Mouse (Mus musculus): ENCODE results near the gene Cela3b. TPM values are rescaled to one million over a fixed set of nuclear protein-coding genes. Genes with fewer than 3 reads are reported as not detected.

The Cela3b gene
- polyA plus RNA-seq (2015; fragmentation: Nextera tagmentation; extraction: Ambion mirVana), result not detected in 2 replicates

GRCm38 (mm10) chr4:137430502-137430901 lies at the start of gene Cela3b:
Gene Cela3b, minus strand, starts transcription at chr4:137430540.
- Histone ChIP-seq H3K9me3 (replicated peaks) (no peaks in the 10 kb centered on the region), H3K4me2 (no peak within 1 kb of the TSS), H3K4me3 (no peak within 1 kb of the TSS), H3K36me3 (no peaks in the 10 kb centered on the region), H3K27ac (no peak within 1 kb of the TSS), H3K4me1 (replicated peaks) (peaks cover 3% of the 10 kb centered on the region), H3K27me3 (no peaks in the 10 kb centered on the region), H3K9ac (no peak within 1 kb of the TSS)
- WGBS, result 59% methylated on average over 4 of the region's 4 CpGs
- no peak for ATAC-seq (replicated peaks; ENCODE audit: insufficient number of reproducible peaks, insufficient read depth, low FRiP score, low read depth)

- 0 out of 2 replicates have a peak overlapping the region, but pooled peaks have one; percentile 29 for H3K9ac ChIP-seq
- 5% methylated on average over 6 of the region's 6 CpGs for WGBS
- peak overlapping the region; percentile 37 for H3K4me2 ChIP-seq
- peaks cover 95% of the 10 kb centered on the region for H3K4me1 ChIP-seq (replicated peaks)
- H3K9me3 ChIP-seq (replicated peaks), result no peaks in the 10 kb centered on the region
- H3K36me3 ChIP-seq, result no peaks in the 10 kb centered on the region
- no peak overlapping the region for H3K4me3 ChIP-seq
- ATAC-seq (replicated peaks; ENCODE audit: insufficient number of reproducible peaks, insufficient read depth, low FRiP score, low read depth), result no peak
- peak overlapping the region; percentile 87 for H3K27ac ChIP-seq
- no peaks in the 10 kb centered on the region for H3K27me3 ChIP-seq
These were observed 49.4 kb upstream of the Cela3b start for GRCm38 (mm10) chr4:137479757-137480156.

GRCm38 (mm10) chr4:137478306-137478705 lies 48.0 kb upstream of the Cela3b start:
- H3K9ac ChIP-seq, result 0 out of 2 replicates have a peak overlapping the region, but pooled peaks have one; percentile 39
- H3K9me3 ChIP-seq (replicated peaks), result no peaks in the 10 kb centered on the region
- H3K4me1 ChIP-seq (replicated peaks), result peaks cover 95% of the 10 kb centered on the region
- H3K4me2 ChIP-seq, result peak overlapping the region; percentile 36; the same call in 1 of the 2 replicates
- H3K4me3 ChIP-seq, result no peak overlapping the region
- no peaks in the 10 kb centered on the region for H3K36me3 ChIP-seq
- 76% methylated on average over 5 of the region's 5 CpGs for WGBS
- peak overlapping the region; percentile 87 for H3K27ac ChIP-seq
- H3K27me3 ChIP-seq, result no peaks in the 10 kb centered on the region
- ATAC-seq (replicated peaks; ENCODE audit: insufficient number of reproducible peaks, insufficient read depth, low FRiP score, low read depth), result no peak

GRCm38 (mm10) chr4:137477611-137478010 lies 47.3 kb upstream of the Cela3b start:
- Histone ChIP-seq H3K4me1 (replicated peaks) (peaks cover 100% of the 10 kb centered on the region), H3K9me3 (replicated peaks) (no peaks in the 10 kb centered on the region), H3K9ac (0 out of 2 replicates have a peak overlapping the region, but pooled peaks have one; percentile 39), H3K4me3 (no peak overlapping the region), H3K27me3 (no peaks in the 10 kb centered on the region), H3K27ac (peak overlapping the region; percentile 87), H3K36me3 (no peaks in the 10 kb centered on the region), H3K4me2 (peak overlapping the region; percentile 89)
- ATAC-seq (replicated peaks; ENCODE audit: insufficient number of reproducible peaks, insufficient read depth, low FRiP score, low read depth), result no peak
- WGBS, result 49% methylated on average over 6 of the region's 6 CpGs

- 8% methylated on average over 17 of the region's 17 CpGs for WGBS
- Histone ChIP-seq H3K4me3 (peak overlapping the region; percentile 28), H3K4me2 (peak overlapping the region; percentile 89), H3K9ac (peak overlapping the region; percentile 39), H3K27me3 (no peaks in the 10 kb centered on the region), H3K27ac (peak overlapping the region; percentile 87), H3K9me3 (replicated peaks) (no peaks in the 10 kb centered on the region), H3K36me3 (no peaks in the 10 kb centered on the region), H3K4me1 (replicated peaks) (peaks cover 98% of the 10 kb centered on the region)
- no peak; the same call in 1 of the 2 replicates for ATAC-seq (replicated peaks; ENCODE audit: insufficient number of reproducible peaks, insufficient read depth, low FRiP score, low read depth)
These were observed 46.5 kb upstream of the Cela3b start for GRCm38 (mm10) chr4:137476761-137477237.

GRCm38 (mm10) chr4:137476065-137476760 lies 45.9 kb upstream of the Cela3b start:
- peak; percentile 41 for ATAC-seq (replicated peaks; ENCODE audit: insufficient number of reproducible peaks, insufficient read depth, low FRiP score, low read depth)
- Histone ChIP-seq H3K4me1 (replicated peaks) (peaks cover 98% of the 10 kb centered on the region), H3K4me2 (peak overlapping the region; percentile 89), H3K27me3 (no peaks in the 10 kb centered on the region), H3K27ac (peak overlapping the region; percentile 87), H3K4me3 (peak overlapping the region; percentile 28), H3K36me3 (no peaks in the 10 kb centered on the region), H3K9ac (peak overlapping the region; percentile 39), H3K9me3 (replicated peaks) (no peaks in the 10 kb centered on the region)
- 20% methylated on average over 10 of the region's 10 CpGs for WGBS

- Histone ChIP-seq H3K27ac (peak overlapping the region; percentile 87), H3K9ac (0 out of 2 replicates have a peak overlapping the region, but pooled peaks have one; percentile 4), H3K9me3 (replicated peaks) (no peaks in the 10 kb centered on the region), H3K36me3 (no peaks in the 10 kb centered on the region), H3K4me2 (peak overlapping the region; percentile 89), H3K4me1 (replicated peaks) (peaks cover 98% of the 10 kb centered on the region), H3K4me3 (no peak overlapping the region), H3K27me3 (no peaks in the 10 kb centered on the region)
- 56% methylated on average over 13 of the region's 13 CpGs for WGBS
- no peak for ATAC-seq (replicated peaks; ENCODE audit: insufficient number of reproducible peaks, insufficient read depth, low FRiP score, low read depth)
These were observed 45.1 kb upstream of the Cela3b start for GRCm38 (mm10) chr4:137475271-137476050.

- Histone ChIP-seq H3K4me3 (no peak overlapping the region; the same call in 1 of the 2 replicates), H3K9me3 (replicated peaks) (no peaks in the 10 kb centered on the region), H3K4me1 (replicated peaks) (peaks cover 98% of the 10 kb centered on the region), H3K27me3 (no peaks in the 10 kb centered on the region), H3K9ac (0 out of 2 replicates have a peak overlapping the region, but pooled peaks have one; percentile 20), H3K4me2 (peak overlapping the region; percentile 89), H3K27ac (peak overlapping the region; percentile 87), H3K36me3 (no peaks in the 10 kb centered on the region)
- 68% methylated on average over 7 of the region's 7 CpGs for WGBS
- ATAC-seq (replicated peaks; ENCODE audit: insufficient number of reproducible peaks, insufficient read depth, low FRiP score, low read depth), result no peak
These were observed 44.4 kb upstream of the Cela3b start for GRCm38 (mm10) chr4:137474694-137475093.

- no peaks in the 10 kb centered on the region for H3K9me3 ChIP-seq (replicated peaks)
- no peak for ATAC-seq (replicated peaks; ENCODE audit: insufficient number of reproducible peaks, insufficient read depth, low FRiP score, low read depth)
- peak overlapping the region; percentile 89 for H3K4me2 ChIP-seq
- peak overlapping the region; percentile 22 for H3K4me3 ChIP-seq
- H3K27me3 ChIP-seq, result no peaks in the 10 kb centered on the region
- WGBS, result 24% methylated on average over 18 of the region's 18 CpGs
- peaks cover 93% of the 10 kb centered on the region for H3K4me1 ChIP-seq (replicated peaks)
- peak overlapping the region; percentile 87 for H3K27ac ChIP-seq
- no peaks in the 10 kb centered on the region for H3K36me3 ChIP-seq
- H3K9ac ChIP-seq, result peak overlapping the region; percentile 20
These were observed 43.5 kb upstream of the Cela3b start for GRCm38 (mm10) chr4:137473701-137474388.

- H3K4me1 ChIP-seq (replicated peaks), result peaks cover 89% of the 10 kb centered on the region
- H3K27me3 ChIP-seq, result no peaks in the 10 kb centered on the region
- 66% methylated on average over 8 of the region's 8 CpGs for WGBS
- no peak for ATAC-seq (replicated peaks; ENCODE audit: insufficient number of reproducible peaks, insufficient read depth, low FRiP score, low read depth)
- no peaks in the 10 kb centered on the region for H3K9me3 ChIP-seq (replicated peaks)
- H3K4me2 ChIP-seq, result peak overlapping the region; percentile 89
- peak overlapping the region; percentile 87 for H3K27ac ChIP-seq
- H3K9ac ChIP-seq, result peak overlapping the region; percentile 20; the same call in 1 of the 2 replicates
- H3K36me3 ChIP-seq, result no peaks in the 10 kb centered on the region
- peak overlapping the region; percentile 22; the same call in 1 of the 2 replicates for H3K4me3 ChIP-seq
These were observed 42.9 kb upstream of the Cela3b start for GRCm38 (mm10) chr4:137473240-137473639.

Data from heart, embryonic 15.5 days (tissue).